Mouse (Mus musculus): Measurements from ENCODE around the gene Vmn1r40.

DNA sequence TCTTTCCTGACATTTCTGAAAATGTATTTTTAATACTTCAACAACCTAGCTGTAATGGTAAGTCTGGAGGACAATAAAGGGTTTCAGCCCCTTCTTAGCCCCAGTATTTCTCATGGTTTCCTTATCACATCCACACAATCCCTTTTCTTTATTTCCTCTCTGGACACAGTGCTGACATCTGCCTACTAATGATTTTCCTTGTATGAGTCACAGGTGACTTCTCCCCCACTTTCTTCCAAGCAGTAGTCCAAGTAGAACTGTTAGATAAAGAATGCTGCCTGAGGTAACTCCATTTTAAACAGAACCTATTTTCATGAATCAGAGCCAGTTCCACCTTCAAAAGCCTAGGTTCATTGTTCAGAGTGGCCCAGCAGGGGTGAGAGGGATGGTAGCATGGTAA, 35.5 kb downstream of the Vmn1r40 start:
- TF ChIP-seq CTCF (IDR thresholded peaks at IDR 0.05; ENCODE audit: insufficient read depth, low read depth, low read length) (no peak), POLR2A (IDR thresholded peaks at IDR 0.05; ENCODE audit: insufficient read depth, low read depth, low read length) (no peak)

All from olfactory bulb, adult 2 months (tissue).